Mouse (Mus musculus): ENCODE data around the gene Abhd18. TPM values are rescaled to one million over a fixed set of nuclear protein-coding genes. Genes with fewer than 3 reads are reported as not detected.
A peak's percentile ranks its signal among the peaks of the same experiment; 100 is the strongest.
"Not testable (repeated sequence)": the region's sequence is repeated elsewhere in the genome, so short reads cannot be mapped to it uniquely, and the experiment has no call there.

Gene Abhd18
- polyA plus RNA-seq, 1 experiment from 2014 or later, result 5.8 TPM

GRCm38 (mm10) chr3:40893816-40894258, 47.1 kb downstream of the Abhd18 start:
- Histone ChIP-seq H3K9ac (peak overlapping the region; percentile 48), H3K4me2 (peak overlapping the region; percentile 59), H3K4me3 (ENCODE audit: low read depth, low read length) (peak overlapping the region; percentile 47)
- not testable (repeated sequence) for H3K27me3 ChIP-seq (ENCODE audit: insufficient read depth, low read length); H3K4me1 ChIP-seq (ENCODE audit: insufficient read depth); H3K36me3 ChIP-seq (ENCODE audit: insufficient read depth); H3K9me3 ChIP-seq (ENCODE audit: low read depth, low read length); H3K27ac ChIP-seq (ENCODE audit: low read depth)
- TF ChIP-seq CTCF (IDR thresholded peaks at IDR 0.05; ENCODE audit: low read depth), result peak; percentile 77
- ATAC-seq (ENCODE audit: insufficient read depth) (peak; percentile 100), DNase-seq (peak; percentile 96)
- WGBS, result under 1% methylated on average over 38 of the region's 38 CpGs

GRCm38 (mm10) chr3:40894336-40894735, 47.6 kb downstream of the Abhd18 start:
- DNase-seq, result peak; percentile 21

GRCm38 (mm10) chr3:40902443-40902842, 55.7 kb downstream of the Abhd18 start, which contains the start of gene 1700034I23Rik:
1700034I23Rik (minus strand) TSS chr3:40902543.
- not testable (repeated sequence) for DNase-seq; H3K9ac ChIP-seq; H3K27me3 ChIP-seq (ENCODE audit: insufficient read depth, low read length); H3K4me2 ChIP-seq; H3K4me1 ChIP-seq (ENCODE audit: insufficient read depth); H3K4me3 ChIP-seq (ENCODE audit: low read depth, low read length); ATAC-seq (ENCODE audit: insufficient read depth); H3K27ac ChIP-seq (ENCODE audit: low read depth); H3K9me3 ChIP-seq (ENCODE audit: low read depth, low read length); H3K36me3 ChIP-seq (ENCODE audit: insufficient read depth)
- 92% methylated on average over 5 of the region's 10 CpGs for WGBS

More at GRCm38 (mm10) chr3:40894336-40894735, 47.6 kb downstream of the Abhd18 start:
- ATAC-seq (ENCODE audit: insufficient read depth); H3K4me1 ChIP-seq (ENCODE audit: insufficient read depth); H3K27ac ChIP-seq (ENCODE audit: low read depth); H3K27me3 ChIP-seq (ENCODE audit: insufficient read depth, low read length); H3K36me3 ChIP-seq (ENCODE audit: insufficient read depth); H3K9me3 ChIP-seq (ENCODE audit: low read depth, low read length): not testable (repeated sequence)
- Histone ChIP-seq H3K9ac (peak overlapping the region; percentile 53), H3K4me3 (ENCODE audit: low read depth, low read length) (peak overlapping the region; percentile 47), H3K4me2 (peak overlapping the region; percentile 74)
- 2% methylated on average over 19 of the region's 24 CpGs for WGBS

- H3K4me3 ChIP-seq (ENCODE audit: low read depth, low read length), result no peak overlapping the region
- no peaks in the 10 kb centered on the region for H3K4me1 ChIP-seq (ENCODE audit: insufficient read depth)
- H3K36me3 ChIP-seq (ENCODE audit: insufficient read depth), result no peaks in the 10 kb centered on the region
- H3K27ac ChIP-seq (ENCODE audit: low read depth), result no peak overlapping the region
- no peak for DNase-seq
- no peak for ATAC-seq (ENCODE audit: insufficient read depth)
- no peak for TF ChIP-seq CTCF (IDR thresholded peaks at IDR 0.05; ENCODE audit: low read depth)
- no peak overlapping the region for H3K4me2 ChIP-seq
- no peaks in the 10 kb centered on the region for H3K9me3 ChIP-seq (ENCODE audit: low read depth, low read length)
- no peaks in the 10 kb centered on the region for H3K27me3 ChIP-seq (ENCODE audit: insufficient read depth, low read length)
- 71% methylated on average over 5 of the region's 5 CpGs for WGBS
- no peak overlapping the region for H3K9ac ChIP-seq
Measured at GRCm38 (mm10) chr3:40938189-40938588, 91.4 kb downstream of the Abhd18 start.

GRCm38 (mm10) chr3:40938592-40938991, 91.8 kb downstream of the Abhd18 start:
- H3K36me3 ChIP-seq (ENCODE audit: insufficient read depth), result no peaks in the 10 kb centered on the region
- no peaks in the 10 kb centered on the region for H3K9me3 ChIP-seq (ENCODE audit: low read depth, low read length)
- no peak for ATAC-seq (ENCODE audit: insufficient read depth)
- 95% methylated on average over 4 of the region's 4 CpGs for WGBS
- no peak for DNase-seq
- no peaks in the 10 kb centered on the region for H3K27me3 ChIP-seq (ENCODE audit: insufficient read depth, low read length)
- no peak overlapping the region for H3K4me2 ChIP-seq
- no peak overlapping the region for H3K27ac ChIP-seq (ENCODE audit: low read depth)
- no peak overlapping the region for H3K4me3 ChIP-seq (ENCODE audit: low read depth, low read length)
- H3K9ac ChIP-seq, result no peak overlapping the region
- H3K4me1 ChIP-seq (ENCODE audit: insufficient read depth), result no peaks in the 10 kb centered on the region
- no peak for TF ChIP-seq CTCF (IDR thresholded peaks at IDR 0.05; ENCODE audit: low read depth)

GRCm38 (mm10) chr3:40939019-40939418, 92.2 kb downstream of the Abhd18 start:
- ATAC-seq (ENCODE audit: insufficient read depth) (no peak), DNase-seq (no peak)
- Histone ChIP-seq H3K27me3 (ENCODE audit: insufficient read depth, low read length) (no peaks in the 10 kb centered on the region), H3K9me3 (ENCODE audit: low read depth, low read length) (no peaks in the 10 kb centered on the region), H3K4me3 (ENCODE audit: low read depth, low read length) (no peak overlapping the region), H3K27ac (ENCODE audit: low read depth) (no peak overlapping the region), H3K9ac (no peak overlapping the region), H3K36me3 (ENCODE audit: insufficient read depth) (no peaks in the 10 kb centered on the region), H3K4me2 (no peak overlapping the region), H3K4me1 (ENCODE audit: insufficient read depth) (no peaks in the 10 kb centered on the region)
- TF ChIP-seq CTCF (IDR thresholded peaks at IDR 0.05; ENCODE audit: low read depth), result no peak

GRCm38 (mm10) chr3:40949170-40949902, 102.6 kb downstream of the Abhd18 start, which contains the start of gene Larp1b:
Larp1b (plus strand) TSS chr3:40949828.
- H3K9me3 ChIP-seq (ENCODE audit: low read depth, low read length), result no peaks in the 10 kb centered on the region
- peak within 1 kb of the TSS; percentile 70; the same call in 1 of the 2 replicates for H3K27ac ChIP-seq (ENCODE audit: low read depth)
- peak within 1 kb of the TSS; percentile 67 for H3K4me3 ChIP-seq (ENCODE audit: low read depth, low read length)
- H3K36me3 ChIP-seq (ENCODE audit: insufficient read depth), result no peaks in the 10 kb centered on the region
- WGBS, result 1% methylated on average over 64 of the region's 66 CpGs
- H3K27me3 ChIP-seq (ENCODE audit: insufficient read depth, low read length), result peaks cover 12% of the 10 kb centered on the region; the same call in 1 of the 2 replicates
- H3K4me2 ChIP-seq, result peak within 1 kb of the TSS; percentile 98
- H3K9ac ChIP-seq, result peak within 1 kb of the TSS; percentile 66
- DNase-seq (peak; percentile 98), ATAC-seq (ENCODE audit: insufficient read depth) (peak; percentile 96)
- no peaks in the 10 kb centered on the region for H3K4me1 ChIP-seq (ENCODE audit: insufficient read depth)
- no peak for TF ChIP-seq CTCF (IDR thresholded peaks at IDR 0.05; ENCODE audit: low read depth)

Measured in lung, embryonic 14.5 days (tissue).